Mouse (Mus musculus): ENCODE results near the gene Sucla2.

- TF ChIP-seq CTCF (IDR thresholded peaks at IDR 0.05; ENCODE audit: borderline replicate concordance, control insufficient read depth, extremely low read depth, insufficient read depth, low read length, poor library complexity) (no peak), POLR2A (IDR thresholded peaks at IDR 0.05; ENCODE audit: control insufficient read depth, extremely low read depth, insufficient read depth, low read length, poor library complexity) (no peak)
These were observed 41.4 kb upstream of the Sucla2 start for GRCm38 (mm10) chr14:73483516-73484229.
